ENCODE assay signal across 12 mouse cellular contexts in genomic region chr1:127322169-127322805, GRCm38 (mm10).
DNase-seq lines count a peak whose midpoint lies in the region; ATAC-seq and TF ChIP-seq lines count a peak whose summit lies in the region.
"Had no signal": no experiment of that assay in that cellular context is flagged by ENCODE, and none has a peak within 500 bp of the region (broad histone marks: within the 10 kb centered on the region; RNA-seq: fewer than 3 reads in every experiment).

No protein-coding gene starts in this region.

- H3K4me2 ChIP-seq in forebrain, embryonic 11.5 days (ENCODE audit: low read depth, low read length, severe bottlenecking): no peak overlapping the region
- H3K4me2 ChIP-seq in midbrain, postnatal 0 days (ENCODE audit: low read depth, low read length, poor library complexity, severe bottlenecking): no peak overlapping the region
- no peak overlapping the region for H3K4me2 ChIP-seq in midbrain, embryonic 14.5 days (ENCODE audit: low read length)
- H3K4me2 ChIP-seq in neural tube, embryonic 14.5 days (ENCODE audit: low read depth, low read length): no peak overlapping the region
- H3K4me2 ChIP-seq: midbrain, embryonic 15.5 days had no signal

- no peak overlapping the region for H3K4me3 ChIP-seq in forebrain, embryonic 11.5 days (ENCODE audit: low read depth, low read length)
- H3K4me3 ChIP-seq in forebrain, embryonic 10.5 days: no peak overlapping the region
- no peak overlapping the region for H3K4me3 ChIP-seq in midbrain, postnatal 0 days (ENCODE audit: low read depth, low read length)
- H3K4me3 ChIP-seq in midbrain, embryonic 14.5 days (replicated peaks; ENCODE audit: low read depth, low read length): no peak overlapping the region
- no peak overlapping the region for H3K4me3 ChIP-seq in neural tube, embryonic 14.5 days (ENCODE audit: low read depth, low read length)
- H3K4me3 ChIP-seq in kidney, adult 2 months (ENCODE audit: insufficient read depth, low read depth, low read length): no peak overlapping the region
- H3K4me3 ChIP-seq: midbrain, embryonic 15.5 days had no signal

- TF ChIP-seq POLR2A in kidney, adult 2 months (IDR thresholded peaks at IDR 0.05; ENCODE audit: low read depth, low read length): no peak

- H3K36me3 ChIP-seq in forebrain, embryonic 11.5 days (ENCODE audit: control insufficient read depth, insufficient read depth, low read length): no peaks in the 10 kb centered on the region
- peaks cover 28% of the 10 kb centered on the region for H3K36me3 ChIP-seq in forebrain, embryonic 10.5 days (replicated peaks)
- no peaks in the 10 kb centered on the region; the same call in 1 of the 2 replicates for H3K36me3 ChIP-seq in midbrain, postnatal 0 days (ENCODE audit: insufficient read depth, low read length)
- H3K36me3 ChIP-seq in midbrain, embryonic 14.5 days (ENCODE audit: control insufficient read depth, insufficient read depth, low read length): peaks cover 10% of the 10 kb centered on the region; the same call in 1 of the 2 replicates
- 0 out of 2 replicates have a peak, but pooled peaks cover 3% of the 10 kb centered on the region for H3K36me3 ChIP-seq in neural tube, embryonic 14.5 days (ENCODE audit: control insufficient read depth, insufficient read depth, low read length)
- H3K36me3 ChIP-seq in kidney, adult 2 months (ENCODE audit: control insufficient read depth, insufficient read depth, low read length): no peaks in the 10 kb centered on the region
- H3K36me3 ChIP-seq: midbrain, embryonic 15.5 days had no signal

- DNase-seq in forebrain, embryonic 11.5 days (ENCODE audit: low spot score): peak; percentile 35
- no peak for DNase-seq in forebrain, embryonic 10.5 days (ENCODE audit: extremely low spot score, low spot score)
- peak; percentile 46 for DNase-seq in midbrain, postnatal 0 days (ENCODE audit: low spot score)
- DNase-seq in midbrain, embryonic 14.5 days: no peak
- DNase-seq in kidney, adult 2 months: no peak
- DNase-seq in MN1 (ENCODE audit: low spot score): no peak
- DNase-seq: cerebellum, postnatal 36 days; kidney, postnatal 36 days; lung, adult 2 months had no signal

- TF ChIP-seq CTCF in midbrain, postnatal 0 days (IDR thresholded peaks at IDR 0.05): no peak
- no peak for TF ChIP-seq CTCF in kidney, adult 2 months (conservative IDR thresholded peaks at IDR 0.05; ENCODE audit: insufficient read depth, insufficient read length, low read depth, low read length)

- no peak for ATAC-seq in forebrain, embryonic 11.5 days (replicated peaks; ENCODE audit: low FRiP score)
- ATAC-seq in midbrain, postnatal 0 days (ENCODE audit: low FRiP score): no peak
- ATAC-seq in midbrain, embryonic 14.5 days (ENCODE audit: low FRiP score, low TSS enrichment): no peak
- ATAC-seq in activated CD4-positive, CD25-positive, alpha-beta regulatory T cell, adult 4 months: peak; percentile 89
- peak; percentile 19; the same call in 1 of the 2 replicates for ATAC-seq in neural tube, embryonic 14.5 days (ENCODE audit: low read depth)
- ATAC-seq: midbrain, embryonic 15.5 days had no signal

- H3K9ac ChIP-seq in forebrain, embryonic 11.5 days (ENCODE audit: low read length): no peak overlapping the region
- H3K9ac ChIP-seq in midbrain, postnatal 0 days (replicated peaks; ENCODE audit: low read length, poor library complexity, severe bottlenecking): no peak overlapping the region
- H3K9ac ChIP-seq in midbrain, embryonic 14.5 days (replicated peaks; ENCODE audit: low read length): no peak overlapping the region
- H3K9ac ChIP-seq in neural tube, embryonic 14.5 days (replicated peaks; ENCODE audit: low read depth, low read length): no peak overlapping the region
- H3K9ac ChIP-seq: midbrain, embryonic 15.5 days had no signal

- no peak overlapping the region for H3K27ac ChIP-seq in forebrain, embryonic 11.5 days (ENCODE audit: low read depth, low read length)
- H3K27ac ChIP-seq in forebrain, embryonic 10.5 days: no peak overlapping the region
- H3K27ac ChIP-seq in midbrain, postnatal 0 days (ENCODE audit: low read depth, low read length): no peak overlapping the region
- H3K27ac ChIP-seq in midbrain, embryonic 14.5 days (replicated peaks; ENCODE audit: low read depth, low read length): no peak overlapping the region
- 0 out of 2 replicates have a peak overlapping the region, but pooled peaks have one; percentile 29 for H3K27ac ChIP-seq in neural tube, embryonic 14.5 days (ENCODE audit: low read depth, low read length)
- H3K27ac ChIP-seq in kidney, adult 2 months (ENCODE audit: insufficient read depth, low read depth, low read length): no peak overlapping the region; the same call in 1 of the 2 replicates
- H3K27ac ChIP-seq: midbrain, embryonic 15.5 days had no signal

- H3K9me3 ChIP-seq in forebrain, embryonic 11.5 days (ENCODE audit: control insufficient read depth, low read length): no peaks in the 10 kb centered on the region
- no peaks in the 10 kb centered on the region for H3K9me3 ChIP-seq in forebrain, embryonic 10.5 days
- H3K9me3 ChIP-seq in midbrain, postnatal 0 days (ENCODE audit: low read length): no peaks in the 10 kb centered on the region
- no peaks in the 10 kb centered on the region for H3K9me3 ChIP-seq in midbrain, embryonic 14.5 days (ENCODE audit: control insufficient read depth, low read length)
- H3K9me3 ChIP-seq in neural tube, embryonic 14.5 days (ENCODE audit: control insufficient read depth, low read length): no peaks in the 10 kb centered on the region
- H3K9me3 ChIP-seq: midbrain, embryonic 15.5 days had no signal

- 78% methylated on average over 5 of the region's 5 CpGs for whole genome bisulfite sequencing in forebrain, embryonic 11.5 days
- 76% methylated on average over 5 of the region's 5 CpGs for WGBS in forebrain, embryonic 10.5 days
- 64% methylated on average over 5 of the region's 5 CpGs for WGBS in midbrain, postnatal 0 days
- 80% methylated on average over 5 of the region's 5 CpGs for WGBS in midbrain, embryonic 14.5 days
- WGBS in neural tube, embryonic 14.5 days: 53% methylated on average over 5 of the region's 5 CpGs
- WGBS in kidney, adult 2 months: 55% methylated on average over 5 of the region's 5 CpGs

- no peaks in the 10 kb centered on the region for H3K27me3 ChIP-seq in forebrain, embryonic 11.5 days (ENCODE audit: control insufficient read depth, insufficient read depth, low read length)
- no peaks in the 10 kb centered on the region for H3K27me3 ChIP-seq in forebrain, embryonic 10.5 days (ENCODE audit: poor library complexity, severe bottlenecking)
- H3K27me3 ChIP-seq in midbrain, postnatal 0 days (ENCODE audit: insufficient read depth, low read length): no peaks in the 10 kb centered on the region
- no peaks in the 10 kb centered on the region for H3K27me3 ChIP-seq in midbrain, embryonic 14.5 days (ENCODE audit: control insufficient read depth, insufficient read depth, low read length)
- no peaks in the 10 kb centered on the region for H3K27me3 ChIP-seq in neural tube, embryonic 14.5 days (ENCODE audit: control insufficient read depth, insufficient read depth, low read length)
- no peaks in the 10 kb centered on the region for H3K27me3 ChIP-seq in kidney, adult 2 months (replicated peaks; ENCODE audit: control insufficient read depth, insufficient read depth, low read length)
- H3K27me3 ChIP-seq: midbrain, embryonic 15.5 days had no signal

- H3K4me1 ChIP-seq in forebrain, embryonic 11.5 days (replicated peaks; ENCODE audit: control insufficient read depth, insufficient read depth, low read length): no peaks in the 10 kb centered on the region; the same call in 1 of the 2 replicates
- H3K4me1 ChIP-seq in forebrain, embryonic 10.5 days: peaks cover 15% of the 10 kb centered on the region
- no peaks in the 10 kb centered on the region for H3K4me1 ChIP-seq in midbrain, postnatal 0 days (ENCODE audit: insufficient read depth, low read length)
- H3K4me1 ChIP-seq in midbrain, embryonic 14.5 days (ENCODE audit: control insufficient read depth, insufficient read depth, low read length): no peaks in the 10 kb centered on the region
- H3K4me1 ChIP-seq in neural tube, embryonic 14.5 days (ENCODE audit: control insufficient read depth, insufficient read depth, low read length): peaks cover 8% of the 10 kb centered on the region; the same call in 1 of the 2 replicates
- H3K4me1 ChIP-seq in kidney, adult 2 months (ENCODE audit: control insufficient read depth, insufficient read depth, low read length): no peaks in the 10 kb centered on the region
- H3K4me1 ChIP-seq: midbrain, embryonic 15.5 days had no signal

Comparison
In these comparisons a context has a peak if more than half of its experiments do, and no peak if none do; other contexts are left out.
1. DNase-seq: peak in forebrain, embryonic 11.5 days (single experiment) and midbrain, postnatal 0 days (single experiment); none in forebrain, embryonic 10.5 days (single experiment), midbrain, embryonic 14.5 days (single experiment), kidney, adult 2 months (single experiment) and MN1 (single experiment).
2. ATAC-seq: peak in activated CD4-positive, CD25-positive, alpha-beta regulatory T cell, adult 4 months (single experiment) and neural tube, embryonic 14.5 days (single experiment); none in forebrain, embryonic 11.5 days (single experiment), midbrain, postnatal 0 days (single experiment) and midbrain, embryonic 14.5 days (single experiment).